Mouse (Mus musculus) cerebellum, adult 2 months (tissue): ENCODE results near the gene Prkd1.

Experiments
- CTCF ChIP-seq: fragments of 200-500 bp; IDR thresholded peaks from 2 replicates; pipeline ENCODE4 v1.5.1; 2011; ENCODE audit warnings: low read depth, mild to moderate bottlenecking, control low read depth, low read length, moderate library complexity, borderline replicate concordance; ENCODE audit not compliant: insufficient read depth
- POLR2A ChIP-seq: fragments of 200-500 bp; IDR thresholded peaks from 2 replicates; pipeline ENCODE4 v1.6.1; 2011; ENCODE audit warnings: low read length, control low read depth, borderline replicate concordance; ENCODE audit not compliant: insufficient read depth

- TF ChIP-seq CTCF (no peak), POLR2A (no peak)
Observed at GRCm38 (mm10) chr12:50560536-50560935, 88.4 kb downstream of the Prkd1 start.
